Mouse (Mus musculus) frontal cortex, adult (tissue): Measurements from ENCODE around the gene Brpf1.
"Not testable (repeated sequence)": the region's sequence is repeated elsewhere in the genome, so short reads cannot be mapped to it uniquely, and the experiment has no call there.

Experiments used
- ATAC-seq: cut with Nextera tagmentation; 2 replicates; pipeline ENCODE4 v1.9.2; 2017; ENCODE audit warnings: mild to moderate bottlenecking, moderate library complexity, mixed read lengths; ENCODE audit not compliant: low TSS enrichment

Gene Brpf1

DNA sequence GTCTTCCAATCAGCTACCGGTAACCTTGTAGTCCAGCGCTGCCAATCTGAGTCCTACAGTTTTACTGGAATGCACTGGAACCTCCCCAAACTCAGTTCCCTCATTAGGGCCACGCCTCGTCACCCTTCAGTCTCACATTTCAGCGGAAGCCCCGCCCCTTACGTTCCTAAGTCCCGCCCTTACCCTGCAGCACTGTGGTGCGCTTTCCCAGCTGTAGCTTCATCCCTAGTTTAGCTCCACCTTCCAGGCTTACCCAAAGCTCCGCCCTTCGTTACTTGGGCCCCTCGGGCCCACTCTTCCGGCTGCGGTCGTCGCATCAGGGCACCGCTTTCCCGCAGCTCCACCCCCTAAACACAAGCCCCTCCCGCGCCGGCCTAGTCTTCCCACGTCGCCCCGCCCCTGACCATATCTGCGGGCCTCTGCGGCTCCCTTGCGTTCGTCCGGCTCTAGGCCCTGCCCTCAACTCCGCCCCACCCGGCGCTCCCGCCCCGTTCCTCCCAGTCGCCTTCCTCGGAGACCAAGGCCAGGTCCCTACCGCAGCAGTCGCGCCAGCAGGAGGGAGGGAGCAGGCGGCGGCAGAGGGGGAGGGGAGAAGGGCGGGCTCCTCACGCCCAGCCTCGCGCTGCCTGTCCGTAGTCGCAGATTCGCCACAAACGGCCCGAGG is 483 bp upstream of the Brpf1 start:
- ATAC-seq = peak; percentile 87

DNA sequence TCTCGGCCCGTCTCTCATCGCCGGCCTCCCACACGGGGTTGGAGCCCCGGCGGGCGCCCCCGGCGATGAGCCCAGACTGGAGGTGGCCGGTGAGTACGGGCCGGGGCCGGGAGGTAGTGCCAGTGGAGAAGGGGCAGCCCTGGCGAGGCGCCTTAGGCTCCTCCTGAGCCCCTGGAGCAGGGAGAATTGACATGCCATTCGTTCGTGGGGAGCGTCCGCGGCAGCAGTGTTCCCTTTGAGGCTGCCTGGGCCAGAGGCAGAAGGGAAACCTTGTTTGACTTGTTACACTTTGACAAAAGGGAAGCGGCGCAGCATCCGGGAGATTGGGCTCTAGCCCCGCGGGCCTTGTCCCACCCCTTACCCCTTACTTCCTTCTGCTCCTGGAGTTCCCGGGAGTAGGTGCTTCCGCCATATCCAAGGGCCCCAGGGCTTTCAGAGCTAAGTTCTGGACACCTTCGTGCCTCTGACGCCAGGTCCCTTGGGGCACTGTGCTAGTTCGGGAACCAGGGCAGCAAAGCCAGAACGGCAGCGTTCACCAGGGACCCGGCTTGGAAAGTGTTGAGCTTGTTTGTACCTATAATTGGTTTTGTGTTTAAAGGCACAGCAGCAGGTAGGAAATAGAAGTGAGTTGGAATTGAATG is 664 bp downstream of the Brpf1 start:
- no peak for ATAC-seq

DNA sequence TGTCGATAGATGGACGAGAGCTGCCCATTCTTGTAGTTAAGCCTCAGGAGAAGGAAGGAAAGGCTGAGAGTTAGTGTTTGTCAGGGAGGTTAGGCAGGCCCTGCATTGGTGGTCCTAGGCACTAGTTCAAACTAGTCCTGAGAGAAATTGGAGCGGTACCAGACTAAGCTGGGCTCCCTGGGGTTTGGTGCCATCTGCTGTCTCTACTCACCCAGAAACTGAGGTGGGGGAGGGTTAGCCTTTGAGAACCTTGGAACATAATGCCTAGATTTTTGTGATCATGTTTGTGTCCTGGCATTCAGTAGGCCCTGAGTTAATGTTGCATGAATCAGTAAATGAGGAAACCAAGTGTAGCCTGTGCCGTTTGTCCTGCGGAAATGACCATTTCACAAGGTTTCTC is 1.2 kb downstream of the Brpf1 start:
- no peak for ATAC-seq

DNA sequence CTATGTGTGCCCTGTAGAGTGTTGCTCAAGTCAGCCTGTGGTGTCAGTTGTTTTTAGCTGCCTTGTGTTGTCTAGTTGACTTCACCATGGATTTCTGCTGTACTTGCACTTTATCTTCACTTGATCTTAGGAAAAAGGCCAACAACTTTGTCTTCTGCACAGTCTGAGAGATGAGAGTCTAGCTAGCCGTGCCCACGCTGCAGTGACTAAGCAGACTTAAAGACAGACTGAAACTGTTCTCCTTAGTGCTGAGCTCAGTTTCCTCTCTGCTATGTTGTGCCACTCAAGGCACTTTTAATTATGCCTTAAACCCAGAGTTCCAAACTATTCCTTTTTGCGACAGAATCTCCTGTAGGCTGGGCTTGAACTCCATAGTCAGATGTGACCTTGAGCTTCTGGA is 9.0 kb downstream of the Brpf1 start:
- ATAC-seq = peak; percentile 78

DNA sequence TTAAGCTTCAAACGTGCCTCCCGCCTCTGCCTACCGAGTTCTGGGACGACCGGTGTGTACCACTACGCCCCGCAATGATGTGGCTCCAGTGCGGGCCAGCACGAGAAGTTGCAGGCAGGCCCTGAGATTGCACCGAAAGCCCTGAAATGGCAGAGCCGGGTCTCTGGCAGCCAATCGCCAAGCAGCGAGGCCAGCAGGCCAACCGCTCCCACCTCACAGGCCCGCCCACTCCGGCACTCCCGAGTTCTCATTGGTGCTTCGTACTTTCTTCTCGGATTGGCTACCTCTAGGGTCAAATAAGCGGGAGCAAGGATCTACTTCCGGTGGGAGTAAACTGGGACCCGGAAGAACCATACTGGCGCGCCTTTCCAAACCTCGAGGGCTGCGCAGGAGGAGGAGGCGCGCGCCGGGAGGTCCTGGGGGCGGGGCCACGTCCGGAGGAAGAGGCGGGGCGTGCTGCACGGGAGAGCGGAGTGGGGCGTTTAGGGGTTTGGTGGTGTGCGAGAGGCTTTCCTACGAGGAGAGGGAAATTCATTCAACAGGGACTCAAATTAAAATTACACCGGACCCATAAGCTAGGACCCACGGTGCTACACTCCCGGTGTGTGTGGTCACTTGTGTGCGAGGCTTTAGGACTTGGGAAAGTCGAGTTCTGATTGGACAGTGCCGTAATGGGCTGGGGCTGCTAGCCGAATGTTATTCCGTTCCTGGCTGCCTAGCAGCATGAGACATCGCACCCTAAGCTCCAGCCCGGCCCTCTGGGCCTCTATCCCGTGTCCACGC is 19.8 kb downstream of the Brpf1 start, which contains the start of gene Ogg1:
Gene Ogg1 (plus strand): TSS at position 440 of the 783 bp plus-strand sequence.
- ATAC-seq = peak; percentile 97

DNA sequence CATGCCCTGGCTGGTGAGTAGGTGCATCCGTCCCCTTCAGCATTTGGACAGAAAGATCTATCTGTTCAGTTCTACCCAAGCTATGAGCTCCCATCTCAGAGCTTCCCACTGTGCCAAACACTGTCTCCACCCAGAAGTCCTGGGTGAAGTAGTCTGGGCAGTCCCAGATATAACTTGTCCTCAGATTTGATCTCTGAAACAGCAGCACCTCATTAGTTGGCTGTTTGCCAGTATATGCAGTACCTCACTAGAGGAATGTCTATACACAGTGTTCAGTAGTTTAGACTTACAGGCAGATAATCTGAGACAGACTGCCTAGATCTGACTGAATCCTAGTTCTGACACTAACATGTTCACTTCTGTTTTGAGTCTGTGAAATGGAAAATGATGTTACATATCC is 22.5 kb downstream of the Brpf1 start:
- no peak for ATAC-seq

DNA sequence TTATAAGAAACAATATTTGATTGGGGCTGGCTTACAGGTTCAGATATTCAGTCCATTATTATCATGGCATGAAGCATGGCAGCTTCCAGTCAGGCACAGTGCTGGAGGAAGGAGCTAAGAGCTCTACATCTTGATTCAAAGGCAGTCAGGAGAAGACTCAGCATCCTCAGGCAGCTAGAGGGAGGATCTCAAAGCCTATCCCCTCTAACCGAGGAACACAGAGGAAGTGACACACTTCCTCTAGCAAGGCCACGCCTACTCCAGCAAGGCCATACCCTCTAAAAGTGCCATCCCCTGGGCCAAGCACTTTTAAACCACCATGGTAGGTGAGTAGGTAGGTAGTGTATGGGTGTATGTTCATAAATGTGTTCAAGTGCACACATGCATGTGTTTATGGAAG is 23.6 kb downstream of the Brpf1 start:
- ATAC-seq = no peak

DNA sequence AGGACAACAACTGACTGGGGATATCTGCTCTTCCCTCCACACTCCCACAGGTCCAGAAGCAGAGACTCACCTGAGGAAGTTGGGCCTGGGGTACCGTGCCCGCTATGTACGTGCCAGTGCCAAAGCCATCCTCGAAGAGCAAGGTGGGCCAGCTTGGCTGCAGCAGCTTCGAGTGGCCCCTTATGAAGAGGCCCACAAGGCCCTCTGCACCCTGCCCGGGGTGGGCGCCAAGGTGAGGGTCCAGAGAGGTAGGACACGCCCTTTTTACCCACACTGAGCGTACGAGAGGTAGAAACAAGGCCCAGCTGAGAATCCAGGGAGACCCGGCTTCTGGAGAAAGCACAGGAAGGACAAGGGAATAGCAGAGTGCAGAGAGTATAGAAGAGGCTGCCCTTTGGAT is 24.8 kb downstream of the Brpf1 start:
- ATAC-seq = no peak

DNA sequence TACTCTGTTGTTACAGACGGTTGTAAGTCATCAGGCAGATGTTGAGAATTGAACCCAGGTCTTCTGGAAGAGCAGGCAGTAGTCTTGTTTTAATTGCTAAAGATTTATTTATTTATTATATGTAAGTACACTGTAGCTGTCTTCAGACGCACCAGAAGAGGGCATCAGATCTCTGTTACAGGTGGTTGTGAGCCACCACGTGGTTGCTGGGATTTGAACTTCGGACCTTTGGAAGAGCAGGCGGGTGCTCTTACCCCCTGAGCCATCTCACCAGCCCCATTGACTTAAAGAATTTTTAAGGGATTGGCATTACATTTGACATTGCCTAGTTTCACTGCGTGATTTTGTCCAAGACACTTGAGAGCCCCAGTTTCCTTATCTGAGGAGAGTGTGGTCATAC is 25.8 kb downstream of the Brpf1 start:
- not testable (repeated sequence) for ATAC-seq

DNA sequence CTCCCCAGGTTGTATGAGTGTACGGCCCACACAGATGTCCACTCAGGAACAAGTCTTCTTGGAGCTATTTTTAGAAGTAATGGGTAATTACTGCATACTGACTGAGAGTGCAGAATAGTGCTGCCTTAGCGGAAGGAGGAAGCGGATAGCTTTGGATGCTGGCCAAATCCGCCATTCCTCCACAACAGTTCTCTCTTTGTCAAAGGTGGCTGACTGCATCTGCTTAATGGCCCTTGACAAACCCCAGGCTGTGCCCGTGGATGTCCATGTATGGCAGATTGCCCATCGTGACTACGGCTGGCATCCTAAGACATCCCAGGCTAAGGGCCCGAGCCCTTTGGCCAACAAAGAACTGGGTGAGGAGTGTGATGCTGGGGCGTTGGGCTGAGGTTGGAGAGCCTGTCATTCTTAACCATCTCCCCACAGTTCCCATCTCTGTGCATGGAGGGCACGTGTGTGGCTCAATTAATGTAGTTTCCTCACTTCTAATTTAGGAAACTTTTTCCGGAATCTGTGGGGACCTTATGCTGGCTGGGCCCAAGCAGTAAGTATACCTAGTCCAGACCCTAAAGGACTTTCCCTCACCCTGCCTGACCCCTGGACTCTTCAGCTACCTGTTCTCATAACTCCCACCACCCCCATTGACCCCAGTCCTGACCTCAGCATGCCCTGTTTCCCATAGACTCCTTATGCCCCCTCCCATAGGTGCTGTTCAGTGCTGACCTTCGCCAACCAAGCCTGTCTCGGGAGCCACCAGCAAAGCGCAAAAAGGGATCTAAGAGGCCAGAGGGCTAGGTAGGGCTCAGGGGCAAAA is 26.4 kb downstream of the Brpf1 start:
- peak; percentile 20 for ATAC-seq

DNA sequence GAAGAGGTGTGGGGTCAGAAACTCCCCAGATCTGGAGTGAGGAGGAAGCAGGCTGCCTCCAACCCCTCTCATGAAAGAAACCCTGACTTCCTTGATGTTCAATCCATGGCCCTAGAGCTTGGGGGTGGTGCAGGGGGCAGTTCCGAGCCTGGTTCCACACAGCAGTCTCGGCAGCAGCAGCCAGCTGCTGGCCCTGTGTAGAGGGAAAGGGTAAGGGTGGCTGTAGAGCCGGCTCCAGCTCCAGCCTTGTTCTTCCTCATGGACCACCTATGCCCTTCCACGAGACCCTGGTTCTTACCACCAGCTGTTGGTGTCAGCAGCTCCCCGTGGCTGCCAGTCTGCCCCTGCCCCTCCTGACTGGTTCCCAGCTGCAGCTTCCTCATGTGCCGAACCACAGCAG is 27.3 kb downstream of the Brpf1 start:
- no peak for ATAC-seq

DNA sequence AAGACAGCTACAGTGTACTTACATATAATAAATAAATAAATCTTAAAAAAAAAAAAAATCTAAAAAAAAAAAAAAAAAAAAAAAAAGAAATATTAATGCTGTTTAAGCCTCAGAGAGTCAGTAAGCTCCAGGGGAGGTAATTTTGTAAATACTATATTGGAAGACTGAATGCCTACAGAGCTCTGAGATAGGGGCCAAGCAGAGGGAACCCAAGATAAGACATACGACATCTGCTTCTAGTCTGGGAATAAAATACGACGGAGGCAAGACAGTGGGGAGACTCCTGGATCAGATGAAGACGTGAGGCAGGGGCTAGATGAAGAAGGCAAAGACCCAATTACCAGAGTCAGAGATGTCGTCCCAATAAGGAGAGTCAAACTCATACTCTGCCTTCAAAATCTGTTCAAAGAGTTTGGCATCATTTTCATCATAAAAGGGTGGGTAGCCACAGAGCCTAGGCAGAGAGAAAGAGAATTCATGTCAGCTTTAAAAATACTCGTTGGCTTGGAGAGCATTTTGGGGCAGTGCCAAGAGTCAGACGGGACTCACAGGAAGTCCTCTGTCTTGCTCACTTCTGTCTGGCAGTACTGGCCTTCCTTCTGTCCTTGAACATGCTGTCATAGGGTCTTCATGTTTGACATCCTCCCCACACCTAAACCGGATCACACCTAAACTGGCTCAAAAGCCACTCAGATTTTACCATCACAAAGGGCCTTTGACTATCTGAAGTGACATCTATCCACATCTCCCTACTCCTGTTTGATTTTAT is 30.1 kb downstream of the Brpf1 start:
- ATAC-seq = no peak

DNA sequence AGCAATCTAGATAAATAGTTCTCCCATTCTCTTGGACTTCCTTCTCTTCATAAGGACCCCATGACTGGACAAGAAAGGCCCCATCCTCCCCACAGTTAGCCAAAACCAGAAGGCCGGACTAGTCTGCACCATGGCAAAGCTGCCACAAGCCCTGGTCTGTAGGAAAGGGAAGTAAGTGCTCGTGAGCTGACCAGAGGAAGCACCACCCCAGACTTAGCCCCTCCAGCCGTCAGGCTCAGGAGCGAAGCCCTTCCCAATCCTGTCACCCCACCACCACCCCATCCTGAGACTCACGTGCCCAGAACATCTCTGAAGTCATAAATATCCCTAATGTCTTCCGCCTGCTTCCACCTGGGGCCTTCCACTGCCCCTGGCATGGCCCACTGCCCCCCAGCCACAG is 34.6 kb downstream of the Brpf1 start:
- ATAC-seq = no peak

DNA sequence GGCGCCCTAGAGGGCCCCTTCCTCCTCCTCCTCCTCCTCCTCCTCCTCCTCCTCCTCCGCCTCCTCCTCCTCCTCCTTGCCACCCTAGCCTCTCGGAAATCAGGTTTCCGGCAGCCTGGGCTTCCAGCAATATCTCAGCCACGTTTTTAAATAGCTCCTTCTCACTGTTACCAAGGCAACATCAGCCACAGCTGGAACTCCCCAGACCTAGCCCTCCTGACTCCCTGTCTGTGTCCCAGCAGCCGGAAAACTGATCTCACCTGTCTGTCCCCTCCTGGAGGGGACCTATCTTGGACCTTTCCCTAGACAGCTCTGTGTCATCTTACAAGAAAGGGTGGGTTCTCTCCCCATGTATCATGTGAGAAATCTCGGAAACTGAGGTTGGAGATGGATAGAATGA is 35.4 kb downstream of the Brpf1 start:
- ATAC-seq = peak; percentile 41; the same call in 1 of the 2 replicates

DNA sequence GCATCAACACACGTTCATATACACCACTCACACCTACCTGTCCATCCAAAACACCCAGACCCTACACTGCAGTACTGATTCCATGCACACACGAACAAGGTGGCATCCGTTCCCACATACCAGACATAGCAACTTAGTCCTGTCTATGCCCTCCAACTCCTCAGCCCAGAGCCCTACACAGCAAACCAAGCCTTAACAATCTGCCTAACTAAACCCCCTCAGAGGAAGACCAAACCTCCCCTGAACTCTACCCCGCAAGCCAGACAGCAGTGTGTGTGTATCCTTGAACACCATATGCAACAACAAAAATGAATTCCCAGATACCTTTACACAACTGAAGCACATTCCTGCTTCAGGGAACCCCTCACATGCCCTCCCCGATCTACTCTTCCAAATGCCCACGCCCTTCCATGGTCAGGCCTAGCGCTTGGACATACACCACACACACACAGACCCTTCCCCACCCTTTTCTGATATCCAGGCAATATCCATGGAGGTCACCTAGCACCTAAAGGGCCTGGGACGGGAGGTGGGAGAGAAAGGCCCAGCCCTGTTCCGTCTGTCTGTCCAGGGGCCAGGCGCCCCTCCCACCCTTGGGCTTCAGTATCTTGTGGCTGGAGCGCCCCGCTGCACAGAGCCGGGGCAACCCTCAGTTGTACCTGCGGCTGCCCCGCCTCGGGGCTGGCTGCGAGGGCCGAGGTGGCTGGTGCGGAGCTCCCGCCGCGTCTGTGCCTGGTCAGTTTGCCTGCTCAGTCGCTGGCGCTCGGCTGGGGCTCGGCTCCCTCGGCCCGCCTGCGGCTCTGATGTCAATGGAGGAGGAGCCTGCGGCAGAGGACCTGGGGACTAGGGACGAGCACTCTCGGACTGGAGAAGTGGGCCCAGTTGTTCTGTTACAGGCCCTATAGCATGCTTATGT is 36.5 kb downstream of the Brpf1 start, which contains the start of gene Camk1:
Gene Camk1 (minus strand): TSS at position 808 of the 916 bp plus-strand sequence.
- peak; percentile 89 for ATAC-seq

DNA sequence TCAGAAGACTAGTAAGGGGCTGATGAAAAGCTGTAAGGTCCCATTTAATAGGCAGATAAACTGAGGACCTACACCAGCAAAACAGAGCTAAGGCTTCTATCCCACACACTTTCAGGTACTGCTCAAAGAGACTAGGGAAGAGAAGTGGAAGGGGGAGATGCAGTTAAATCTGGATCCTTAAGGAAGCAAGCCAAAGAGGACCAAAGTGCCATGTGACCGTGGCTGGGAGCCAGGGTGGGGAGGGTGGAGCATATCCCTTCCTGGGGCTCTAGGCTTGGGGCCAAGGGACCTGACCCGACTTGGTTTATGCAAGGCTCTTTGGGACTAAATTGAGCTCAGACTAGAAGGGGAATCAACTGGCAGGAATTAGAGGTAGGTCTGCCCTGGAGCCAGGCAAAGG is 37.4 kb downstream of the Brpf1 start:
- no peak for ATAC-seq

DNA sequence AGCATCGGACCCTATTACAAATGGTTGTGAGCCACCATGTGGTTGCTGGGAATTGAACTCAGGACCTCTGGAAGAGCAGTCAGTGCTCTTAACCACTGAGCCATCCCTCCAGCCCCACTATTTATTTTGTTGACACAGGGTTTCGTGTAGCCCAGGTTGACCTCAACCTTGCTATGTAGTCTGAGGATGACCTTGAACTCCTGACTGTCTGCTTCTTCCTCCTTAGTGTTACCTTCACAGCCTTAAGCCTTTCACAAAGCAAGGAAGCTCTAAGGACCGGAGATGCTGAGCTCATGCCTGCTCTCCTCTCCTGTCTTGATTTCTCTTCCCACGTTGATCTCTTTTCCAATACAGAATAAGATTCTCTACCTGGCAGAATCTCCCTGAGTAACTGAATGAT is 40.0 kb downstream of the Brpf1 start:
- no peak for ATAC-seq

DNA sequence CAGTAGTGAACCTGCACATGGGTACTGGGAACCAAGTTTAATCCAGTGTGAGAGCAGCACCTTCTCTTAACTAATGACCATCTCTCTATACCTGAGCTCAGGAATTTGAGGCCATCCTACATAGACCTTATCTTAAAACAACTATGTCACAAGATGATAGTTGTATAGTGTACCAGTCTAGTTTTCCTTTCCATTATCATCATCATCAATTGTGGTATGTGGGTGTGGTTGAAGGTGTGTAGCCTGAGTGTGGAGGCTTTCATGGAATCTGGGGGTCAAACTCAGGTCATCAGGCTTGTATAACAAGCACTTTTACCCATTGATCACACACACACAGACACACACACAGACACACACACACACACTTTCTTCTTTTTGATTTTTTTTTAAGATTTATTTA is 43.6 kb downstream of the Brpf1 start:
- ATAC-seq = no peak

DNA sequence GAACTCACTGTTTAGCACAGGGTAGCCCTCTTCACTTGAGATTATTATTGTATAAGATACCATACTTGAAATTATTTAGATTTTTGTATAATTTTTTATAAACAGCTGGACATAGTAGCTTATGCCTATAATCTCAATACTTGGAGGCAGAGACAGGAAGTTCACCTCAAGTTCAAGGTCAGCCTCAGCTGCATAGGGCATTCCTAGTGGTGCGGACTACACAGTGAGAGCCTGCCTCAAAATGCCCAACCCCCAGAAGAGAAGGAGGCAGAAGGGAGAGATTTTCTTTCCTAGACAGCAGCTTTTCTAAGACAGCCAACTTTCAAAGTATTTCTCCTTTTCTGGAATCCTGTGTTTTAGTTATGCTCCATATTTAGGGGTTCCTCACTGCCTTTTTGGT is 44.2 kb downstream of the Brpf1 start:
- no peak for ATAC-seq

DNA sequence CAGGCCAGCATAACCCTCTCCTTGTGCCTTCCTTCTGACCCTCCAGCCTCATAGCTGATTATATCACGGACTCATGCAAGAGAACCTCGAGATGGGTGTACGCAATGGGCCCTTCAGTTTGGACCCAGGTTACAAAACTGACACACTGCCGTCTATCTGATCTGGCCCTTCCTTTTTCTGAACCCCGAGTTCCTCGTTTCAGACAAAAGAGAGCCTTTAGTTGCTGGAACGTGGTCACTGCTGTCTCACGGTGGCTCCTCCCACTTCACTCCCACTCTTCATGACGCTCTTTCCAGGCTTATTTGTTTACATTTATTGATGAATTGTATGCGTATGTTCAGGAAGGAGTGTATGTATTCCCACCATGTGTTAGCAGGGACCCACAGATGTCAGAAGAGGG is 44.7 kb downstream of the Brpf1 start:
- ATAC-seq = no peak
